Mouse (Mus musculus): ENCODE results near the gene Tmco4. TPM values are rescaled to one million over a fixed set of nuclear protein-coding genes. Genes with fewer than 3 reads are reported as not detected.

Tmco4 gene
- polyA plus RNA-seq, 1 experiment from 2014 or later: 1.1 TPM

DNA sequence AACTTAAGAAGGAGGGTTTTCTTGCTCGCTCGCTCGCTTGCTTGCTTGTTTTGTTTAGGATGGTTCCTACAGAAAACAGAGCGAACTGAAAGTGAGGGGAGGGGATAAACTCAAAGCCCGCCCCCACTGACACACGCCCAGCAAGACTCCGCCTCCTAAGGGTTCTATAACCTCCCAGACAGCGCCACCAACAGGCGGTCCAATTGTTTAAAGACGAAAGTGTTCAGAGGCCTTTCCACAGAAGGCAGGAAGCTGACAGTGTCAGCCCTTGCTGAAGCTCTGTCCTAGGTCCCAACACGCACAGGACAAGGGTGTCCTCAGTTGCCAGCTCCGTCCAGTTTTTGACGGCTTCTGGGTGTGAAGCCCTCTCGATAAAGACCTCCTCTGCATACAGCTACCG is 29.0 kb upstream of the Tmco4 start:
- Histone ChIP-seq H3K4me1 (ENCODE audit: control insufficient read depth, insufficient read depth, low read length) (0 out of 2 replicates have a peak, but pooled peaks cover 3% of the 10 kb centered on the region), H3K27me3 (ENCODE audit: control insufficient read depth, insufficient read depth, low read length) (no peaks in the 10 kb centered on the region), H3K9me3 (ENCODE audit: control insufficient read depth, low read length) (no peaks in the 10 kb centered on the region), H3K27ac (ENCODE audit: low read depth, low read length) (no peak overlapping the region), H3K9ac (replicated peaks; ENCODE audit: low read depth, low read length) (no peak overlapping the region), H3K36me3 (ENCODE audit: control insufficient read depth, insufficient read depth, low read length) (no peaks in the 10 kb centered on the region), H3K4me2 (ENCODE audit: low read depth, low read length) (no peak overlapping the region), H3K4me3 (ENCODE audit: low read depth, low read length) (no peak overlapping the region)
- ATAC-seq (ENCODE audit: low read depth): no peak
- 34% methylated on average over 15 of the region's 15 CpGs for WGBS

DNA sequence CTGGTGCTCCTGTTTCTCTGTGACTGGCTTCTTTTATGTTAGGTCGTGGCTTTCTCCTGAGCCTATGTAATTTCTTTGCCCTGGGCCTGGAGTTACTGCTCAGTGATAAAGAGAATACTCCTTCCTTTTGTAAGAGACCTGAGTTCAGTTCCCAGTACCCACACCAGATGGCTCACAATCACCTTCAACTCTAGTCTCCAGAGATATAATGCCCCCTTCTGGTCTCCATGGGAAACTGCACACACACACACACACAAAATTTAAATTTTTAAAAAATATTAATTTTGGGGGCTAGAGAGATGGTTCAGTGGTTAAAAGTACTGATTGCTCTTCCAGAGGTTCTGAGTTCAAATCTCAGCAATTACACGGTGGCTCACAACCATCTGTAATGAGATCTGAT is 24.4 kb upstream of the Tmco4 start:
- no peak overlapping the region for H3K27ac ChIP-seq (ENCODE audit: low read depth, low read length)
- peaks cover under 1% of the 10 kb centered on the region; the same call in 1 of the 2 replicates for H3K9me3 ChIP-seq (ENCODE audit: control insufficient read depth, low read length)
- no peak overlapping the region for H3K9ac ChIP-seq (replicated peaks; ENCODE audit: low read depth, low read length)
- no peaks in the 10 kb centered on the region for H3K27me3 ChIP-seq (ENCODE audit: control insufficient read depth, insufficient read depth, low read length)
- H3K4me2 ChIP-seq (ENCODE audit: low read depth, low read length): no peak overlapping the region
- no peaks in the 10 kb centered on the region for H3K4me1 ChIP-seq (ENCODE audit: control insufficient read depth, insufficient read depth, low read length)
- no peak for ATAC-seq (ENCODE audit: low read depth)
- 85% methylated on average over 2 of the region's 2 CpGs for WGBS
- no peak overlapping the region for H3K4me3 ChIP-seq (ENCODE audit: low read depth, low read length)
- no peaks in the 10 kb centered on the region for H3K36me3 ChIP-seq (ENCODE audit: control insufficient read depth, insufficient read depth, low read length)

DNA sequence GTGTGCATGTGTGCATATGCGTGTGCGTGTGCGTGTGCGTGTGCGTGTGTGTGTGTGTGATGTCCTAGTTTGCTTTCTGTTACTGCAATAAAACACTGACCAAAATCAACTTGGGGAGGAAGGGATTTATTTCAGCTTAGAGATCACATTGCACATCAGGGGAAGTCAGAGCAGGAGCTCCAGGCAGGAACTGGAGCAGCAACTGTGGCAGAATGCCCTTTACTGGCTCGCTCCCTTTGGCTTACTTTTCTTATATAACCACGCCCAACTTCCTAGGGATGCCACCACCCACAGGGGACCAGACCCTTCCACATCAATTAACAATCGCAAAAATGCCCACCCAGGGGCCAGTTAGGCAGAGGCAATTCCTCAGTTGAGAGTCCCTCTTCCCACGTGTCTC is 14.1 kb upstream of the Tmco4 start:
- Histone ChIP-seq H3K27me3 (ENCODE audit: control insufficient read depth, insufficient read depth, low read length) (no peaks in the 10 kb centered on the region), H3K4me1 (ENCODE audit: control insufficient read depth, insufficient read depth, low read length) (no peaks in the 10 kb centered on the region), H3K4me2 (ENCODE audit: low read depth, low read length) (no peak overlapping the region), H3K27ac (ENCODE audit: low read depth, low read length) (no peak overlapping the region), H3K36me3 (ENCODE audit: control insufficient read depth, insufficient read depth, low read length) (no peaks in the 10 kb centered on the region), H3K9me3 (ENCODE audit: control insufficient read depth, low read length) (no peaks in the 10 kb centered on the region), H3K9ac (replicated peaks; ENCODE audit: low read depth, low read length) (no peak overlapping the region), H3K4me3 (ENCODE audit: low read depth, low read length) (no peak overlapping the region)
- WGBS: 89% methylated on average over 9 of the region's 9 CpGs
- ATAC-seq (ENCODE audit: low read depth): no peak

GRCm38 (mm10) chr4:138959120-138959519 is 13.6 kb upstream of the Tmco4 start:
- Histone ChIP-seq H3K27me3 (ENCODE audit: control insufficient read depth, insufficient read depth, low read length) (no peaks in the 10 kb centered on the region), H3K9ac (replicated peaks; ENCODE audit: low read depth, low read length) (no peak overlapping the region), H3K4me1 (ENCODE audit: control insufficient read depth, insufficient read depth, low read length) (no peaks in the 10 kb centered on the region), H3K9me3 (ENCODE audit: control insufficient read depth, low read length) (no peaks in the 10 kb centered on the region), H3K27ac (ENCODE audit: low read depth, low read length) (no peak overlapping the region), H3K4me2 (ENCODE audit: low read depth, low read length) (no peak overlapping the region), H3K36me3 (ENCODE audit: control insufficient read depth, insufficient read depth, low read length) (no peaks in the 10 kb centered on the region), H3K4me3 (ENCODE audit: low read depth, low read length) (no peak overlapping the region)
- WGBS: 87% methylated on average over 15 of the region's 15 CpGs
- ATAC-seq (ENCODE audit: low read depth): no peak

DNA sequence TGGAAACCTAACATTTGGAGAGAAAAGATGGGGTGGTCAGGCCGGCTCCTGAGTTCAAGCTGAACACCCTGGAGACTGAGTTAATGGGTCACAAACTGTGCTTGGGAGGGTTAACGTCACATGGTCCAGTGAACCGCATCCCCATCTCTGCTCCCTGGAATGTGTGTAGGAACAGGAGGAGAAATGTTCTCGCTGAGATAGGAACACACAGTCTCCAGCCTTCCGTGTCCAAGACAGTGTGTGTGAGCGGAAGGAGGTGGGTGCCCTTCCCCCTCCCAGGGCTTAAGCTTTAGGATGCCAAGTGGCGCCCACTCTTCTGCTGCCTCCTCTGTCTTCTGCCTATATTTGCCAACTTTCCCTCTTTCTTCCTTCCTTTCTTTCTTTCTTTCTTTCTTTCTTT is 12.8 kb upstream of the Tmco4 start:
- WGBS: 70% methylated on average over 7 of the region's 7 CpGs
- Histone ChIP-seq H3K27ac (ENCODE audit: low read depth, low read length) (no peak overlapping the region), H3K4me2 (ENCODE audit: low read depth, low read length) (no peak overlapping the region), H3K9ac (replicated peaks; ENCODE audit: low read depth, low read length) (no peak overlapping the region), H3K9me3 (ENCODE audit: control insufficient read depth, low read length) (no peaks in the 10 kb centered on the region), H3K27me3 (ENCODE audit: control insufficient read depth, insufficient read depth, low read length) (no peaks in the 10 kb centered on the region), H3K36me3 (ENCODE audit: control insufficient read depth, insufficient read depth, low read length) (no peaks in the 10 kb centered on the region), H3K4me3 (ENCODE audit: low read depth, low read length) (no peak overlapping the region), H3K4me1 (ENCODE audit: control insufficient read depth, insufficient read depth, low read length) (no peaks in the 10 kb centered on the region)
- ATAC-seq (ENCODE audit: low read depth): no peak

GRCm38 (mm10) chr4:138962719-138963118 is 10.0 kb upstream of the Tmco4 start:
- Histone ChIP-seq H3K4me1 (ENCODE audit: control insufficient read depth, insufficient read depth, low read length) (no peaks in the 10 kb centered on the region), H3K4me2 (ENCODE audit: low read depth, low read length) (no peak overlapping the region), H3K27ac (ENCODE audit: low read depth, low read length) (no peak overlapping the region), H3K9me3 (ENCODE audit: control insufficient read depth, low read length) (no peaks in the 10 kb centered on the region), H3K36me3 (ENCODE audit: control insufficient read depth, insufficient read depth, low read length) (no peaks in the 10 kb centered on the region), H3K27me3 (ENCODE audit: control insufficient read depth, insufficient read depth, low read length) (no peaks in the 10 kb centered on the region), H3K9ac (replicated peaks; ENCODE audit: low read depth, low read length) (no peak overlapping the region), H3K4me3 (ENCODE audit: low read depth, low read length) (no peak overlapping the region)
- 90% methylated on average over 5 of the region's 5 CpGs for WGBS
- no peak for ATAC-seq (ENCODE audit: low read depth)

DNA sequence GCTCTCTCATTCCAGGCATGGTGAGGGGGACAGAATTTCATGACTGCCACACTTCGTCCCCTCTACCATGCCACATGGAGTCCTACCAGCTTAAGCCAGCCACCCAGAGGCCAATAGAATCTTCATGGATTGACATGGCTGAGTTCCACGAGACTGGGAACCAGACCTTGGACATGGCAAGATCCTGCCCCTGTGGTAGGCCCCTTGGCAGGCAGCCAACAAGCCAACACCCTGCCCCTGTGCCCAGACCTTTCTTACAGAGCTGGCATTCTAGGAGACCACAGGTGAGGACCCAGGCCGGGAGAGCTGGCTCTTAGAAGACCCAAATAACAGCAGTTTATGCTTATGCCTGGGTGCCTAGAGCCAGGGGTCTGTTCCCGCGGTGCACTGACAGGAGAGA is 6.8 kb upstream of the Tmco4 start:
- H3K27ac ChIP-seq (ENCODE audit: low read depth, low read length): no peak overlapping the region
- H3K4me1 ChIP-seq (ENCODE audit: control insufficient read depth, insufficient read depth, low read length): no peaks in the 10 kb centered on the region
- ATAC-seq (ENCODE audit: low read depth): no peak
- no peaks in the 10 kb centered on the region for H3K9me3 ChIP-seq (ENCODE audit: control insufficient read depth, low read length)
- no peaks in the 10 kb centered on the region for H3K36me3 ChIP-seq (ENCODE audit: control insufficient read depth, insufficient read depth, low read length)
- H3K9ac ChIP-seq (replicated peaks; ENCODE audit: low read depth, low read length): no peak overlapping the region
- H3K27me3 ChIP-seq (ENCODE audit: control insufficient read depth, insufficient read depth, low read length): no peaks in the 10 kb centered on the region
- H3K4me2 ChIP-seq (ENCODE audit: low read depth, low read length): no peak overlapping the region
- H3K4me3 ChIP-seq (ENCODE audit: low read depth, low read length): no peak overlapping the region
- 81% methylated on average over 5 of the region's 5 CpGs for WGBS

- H3K27ac ChIP-seq (ENCODE audit: low read depth, low read length): no peak within 1 kb of the TSS
- no peaks in the 10 kb centered on the region for H3K9me3 ChIP-seq (ENCODE audit: control insufficient read depth, low read length)
- no peaks in the 10 kb centered on the region for H3K27me3 ChIP-seq (ENCODE audit: control insufficient read depth, insufficient read depth, low read length)
- H3K4me1 ChIP-seq (ENCODE audit: control insufficient read depth, insufficient read depth, low read length): no peaks in the 10 kb centered on the region
- no peaks in the 10 kb centered on the region for H3K36me3 ChIP-seq (ENCODE audit: control insufficient read depth, insufficient read depth, low read length)
- 94% methylated on average over 13 of the region's 13 CpGs for WGBS
- H3K4me2 ChIP-seq (ENCODE audit: low read depth, low read length): no peak within 1 kb of the TSS
- ATAC-seq (ENCODE audit: low read depth): no peak
- H3K9ac ChIP-seq (replicated peaks; ENCODE audit: low read depth, low read length): no peak within 1 kb of the TSS
- no peak within 1 kb of the TSS for H3K4me3 ChIP-seq (ENCODE audit: low read depth, low read length)
Measured at GRCm38 (mm10) chr4:138966866-138967265, 5.8 kb upstream of the Tmco4 start, which contains the start of gene Rnf186. Gene Rnf186 (plus strand): TSS chr4:138967112.

DNA sequence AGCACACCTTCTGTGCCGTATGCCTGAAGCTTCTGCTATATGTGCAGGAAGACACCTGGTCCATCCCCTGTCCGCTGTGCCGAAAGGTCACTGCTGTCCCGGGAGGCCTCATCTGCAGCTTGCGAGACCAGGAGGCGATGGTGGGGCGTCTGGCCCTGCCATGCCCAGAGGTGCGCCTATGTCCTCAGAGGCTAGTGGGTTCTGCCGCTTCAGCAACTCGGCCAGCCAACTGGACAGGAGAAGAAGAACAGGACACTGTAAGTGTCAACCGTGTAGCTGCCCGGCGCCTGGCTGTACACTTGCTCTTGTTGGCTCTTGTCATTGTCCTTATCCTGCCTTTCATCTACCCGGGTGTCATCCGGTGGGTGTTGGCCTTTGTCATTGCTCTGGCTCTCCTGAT is 5.2 kb upstream of the Tmco4 start:
- no peaks in the 10 kb centered on the region for H3K36me3 ChIP-seq (ENCODE audit: control insufficient read depth, insufficient read depth, low read length)
- H3K27ac ChIP-seq (ENCODE audit: low read depth, low read length): no peak overlapping the region
- no peak overlapping the region for H3K9ac ChIP-seq (replicated peaks; ENCODE audit: low read depth, low read length)
- H3K4me2 ChIP-seq (ENCODE audit: low read depth, low read length): no peak overlapping the region
- no peaks in the 10 kb centered on the region for H3K4me1 ChIP-seq (ENCODE audit: control insufficient read depth, insufficient read depth, low read length)
- H3K9me3 ChIP-seq (ENCODE audit: control insufficient read depth, low read length): no peaks in the 10 kb centered on the region
- 93% methylated on average over 15 of the region's 15 CpGs for WGBS
- no peak for ATAC-seq (ENCODE audit: low read depth)
- H3K27me3 ChIP-seq (ENCODE audit: control insufficient read depth, insufficient read depth, low read length): no peaks in the 10 kb centered on the region
- no peak overlapping the region for H3K4me3 ChIP-seq (ENCODE audit: low read depth, low read length)
